Mouse (Mus musculus) liver, embryonic 14.5 days (tissue): Measurements from ENCODE around the gene Slc35c1. TPM values are rescaled to one million over a fixed set of nuclear protein-coding genes. Genes with fewer than 3 reads are reported as not detected.

ENCODE experiments used
- ATAC-seq: fragments of 200-750 bp; cut with Nextera tagmentation; 2 replicates; pipeline ENCODE4 v1.8.0; 2017; ENCODE audit warnings: moderate number of reproducible peaks, mild to moderate bottlenecking, moderate library complexity; ENCODE audit not compliant: insufficient read depth
- DNase-seq, 3 experiments: peaks; one replicate each; pipeline ENCODE4 v3.0.0-alpha.2; 2012 to 2013; ENCODE audit warnings: low read depth in 3 of 3, low spot score in 3 of 3
- H3K27ac ChIP-seq: fragments of 300-500 bp; sonication (generic); 2 replicates; pipeline ENCODE4 v1.5.1; 2014; ENCODE audit warnings: moderate library complexity, mild to moderate bottlenecking, control low read depth, inconsistent platforms
- H3K27me3 ChIP-seq: fragments of 300-500 bp; sonication (generic); 2 replicates; pipeline ENCODE4 v1.6.1; 2014; ENCODE audit warnings: mild to moderate bottlenecking, low read length, moderate library complexity; ENCODE audit not compliant: control insufficient read depth, insufficient read depth
- H3K36me3 ChIP-seq: fragments of 300-500 bp; sonication (generic); replicated peaks from 2 replicates; pipeline ENCODE4 v1.6.1; 2014; ENCODE audit warnings: low read depth; ENCODE audit not compliant: control insufficient read depth, insufficient read depth
- H3K4me1 ChIP-seq, 2 experiments: fragments of 200-500 bp in 1 of 2; fragments of 300-500 bp in 1 of 2; sonication (generic) in 1 of 2; replicated peaks; 2 replicates each; pipeline ENCODE4 v1.6.1; 2012 to 2014; ENCODE audit warnings: antibody characterized with exemption in 1 of 2, inconsistent platforms in 1 of 2, low read length in 1 of 2; ENCODE audit not compliant: control insufficient read depth in 2 of 2, insufficient read depth in 2 of 2
- H3K4me2 ChIP-seq: fragments of 300-500 bp; sonication (generic); 2 replicates; pipeline ENCODE4 v1.6.1; 2014; ENCODE audit warnings: low read depth, mild to moderate bottlenecking, control low read depth, moderate library complexity
- H3K4me3 ChIP-seq, 2 experiments: fragments of 200-500 bp in 1 of 2; fragments of 300-500 bp in 1 of 2; sonication (generic) in 1 of 2; 2 replicates each; pipeline ENCODE4 v1.5.1; 2012 to 2014; ENCODE audit warnings: low read depth in 2 of 2, low read length in 2 of 2, mild to moderate bottlenecking in 2 of 2, control low read depth in 1 of 2, inconsistent platforms in 1 of 2, moderate library complexity in 1 of 2; ENCODE audit not compliant: insufficient read depth in 1 of 2
- H3K9ac ChIP-seq: fragments of 300-500 bp; sonication (generic); replicated peaks from 2 replicates; pipeline ENCODE4 v1.6.1; 2014; ENCODE audit warnings: mild to moderate bottlenecking, control low read depth, moderate library complexity
- H3K9me3 ChIP-seq: fragments of 300-500 bp; sonication (generic); 2 replicates; pipeline ENCODE4 v1.6.1; 2016; ENCODE audit warnings: low read length, mixed read lengths; ENCODE audit not compliant: control insufficient read depth
- CTCF ChIP-seq: IDR thresholded peaks from 2 replicates; pipeline ENCODE4 v1.5.1; 2016; ENCODE audit warnings: antibody characterized with exemption, low read depth, control low read depth
- EP300 ChIP-seq: IDR thresholded peaks from 2 replicates; pipeline ENCODE4 v1.6.1; 2016; ENCODE audit warnings: antibody characterized with exemption, low read depth
- WGBS: fragments of 180-500 bp; shearing (Covaris S2); extraction: QIAGEN DNeasy Blood & Tissue Kit; methylation state at CpG from one replicate; pipeline ENCODE4 v1.1.7; 2014; ENCODE audit not compliant: insufficient replicate concordance; 5-methylcytosine and 5-hydroxymethylcytosine counted together
- polyA plus RNA-seq, 2 experiments: library from polyadenylated mRNA; depleted of rRNA in 1 of 2; stranded (reverse) in 1 of 2; unstranded in 1 of 2; fragments of >200 nt; fragmentation: Nextera tagmentation in 1 of 2; extraction: Ambion mirVana in 1 of 2; gene quantifications; 2 replicates each; pipeline versions ENCODE4 v1.2.1 to v1.2.3; 2012 to 2014

The Slc35c1 gene
- polyA plus RNA-seq, 2 experiments = 7.0 to 9.9 TPM

GRCm38 (mm10) chr2:92408309-92409045 is 51.9 kb downstream of the Slc35c1 start:
- DNase-seq (no peak), ATAC-seq (no peak)
- H3K27ac ChIP-seq = no peak overlapping the region
- no peaks in the 10 kb centered on the region for H3K9me3 ChIP-seq
- no peaks in the 10 kb centered on the region for H3K4me1 ChIP-seq
- H3K9ac ChIP-seq = no peak overlapping the region
- TF ChIP-seq EP300 = no peak
- TF ChIP-seq CTCF = no peak
- WGBS = 82% methylated on average over 18 of the region's 18 CpGs
- no peak overlapping the region for H3K4me2 ChIP-seq
- no peaks in the 10 kb centered on the region for H3K27me3 ChIP-seq
- H3K4me3 ChIP-seq = no peak overlapping the region
- H3K36me3 ChIP-seq = peaks cover 19% of the 10 kb centered on the region

DNA sequence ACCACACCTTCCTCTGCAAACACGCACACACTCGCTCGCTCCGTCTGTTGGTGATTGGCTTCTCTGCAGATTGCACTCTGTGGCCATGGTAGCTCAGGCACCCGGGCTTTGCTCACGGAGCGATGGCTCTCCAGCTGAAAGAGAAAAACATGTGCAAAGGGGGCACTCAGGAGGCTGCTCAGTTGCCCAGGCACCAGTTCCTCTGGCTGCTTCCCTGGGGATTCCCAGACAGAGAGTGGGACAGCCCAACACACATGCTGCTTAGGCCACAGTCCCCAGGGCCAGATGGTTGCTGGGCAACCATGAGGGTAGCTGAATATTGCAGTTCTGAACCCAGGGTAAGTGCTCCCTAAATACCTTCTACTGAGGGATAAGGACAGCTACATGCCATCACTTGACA is 54.7 kb downstream of the Slc35c1 start:
- no peak overlapping the region for H3K4me2 ChIP-seq
- H3K9ac ChIP-seq = no peak overlapping the region
- 83% methylated on average over 7 of the region's 7 CpGs for WGBS
- no peak for ATAC-seq
- H3K4me1 ChIP-seq = peaks cover 0 to 2% of the 10 kb centered on the region in 2 experiments; a peak in 1 of 4 replicates
- H3K36me3 ChIP-seq = peaks cover 6% of the 10 kb centered on the region
- no peaks in the 10 kb centered on the region for H3K9me3 ChIP-seq
- TF ChIP-seq EP300 = no peak
- TF ChIP-seq CTCF = no peak
- peaks cover 8% of the 10 kb centered on the region for H3K27me3 ChIP-seq
- DNase-seq = no peak
- H3K4me3 ChIP-seq = no peak overlapping the region
- no peak overlapping the region for H3K27ac ChIP-seq

- Histone ChIP-seq H3K36me3 (peaks cover 3% of the 10 kb centered on the region), H3K27me3 (peaks cover 13% of the 10 kb centered on the region), H3K9me3 (no peaks in the 10 kb centered on the region), H3K4me2 (no peak overlapping the region), H3K4me1 (peaks cover 0 to 2% of the 10 kb centered on the region in 2 experiments; a peak in 1 of 4 replicates), H3K4me3 (no peak overlapping the region), H3K9ac (no peak overlapping the region), H3K27ac (no peak overlapping the region)
- 75% methylated on average over 6 of the region's 6 CpGs for WGBS
- TF ChIP-seq CTCF (no peak), EP300 (no peak)
- no peak for ATAC-seq
- DNase-seq = no peak
These were observed 55.6 kb downstream of the Slc35c1 start for GRCm38 (mm10) chr2:92404737-92405136.

GRCm38 (mm10) chr2:92403776-92404319 is 56.5 kb downstream of the Slc35c1 start:
- Histone ChIP-seq H3K4me2 (no peak overlapping the region), H3K4me3 (no peak overlapping the region), H3K27me3 (peaks cover 13% of the 10 kb centered on the region), H3K9me3 (no peaks in the 10 kb centered on the region), H3K4me1 (peaks cover 0 to 2% of the 10 kb centered on the region in 2 experiments; a peak in 1 of 4 replicates), H3K27ac (no peak overlapping the region), H3K36me3 (no peaks in the 10 kb centered on the region; the same call in 1 of the 2 replicates), H3K9ac (no peak overlapping the region)
- DNase-seq = no peak
- no peak for ATAC-seq
- WGBS = 79% methylated on average over 5 of the region's 5 CpGs
- no peak for TF ChIP-seq CTCF
- TF ChIP-seq EP300 = no peak

Other genes with a start within 250 kb of the Slc35c1 start
- gene Pex16, start 85.9 kb downstream of the Slc35c1 start, polyA plus RNA-seq (2012; rRNA removed) = 14.8 and 15.5 TPM in 2 replicates
- gene Pex16, start 85.9 kb downstream of the Slc35c1 start, polyA plus RNA-seq (2014; fragmentation: Nextera tagmentation; extraction: Ambion mirVana) = 19.5 and 20.9 TPM in 2 replicates
- gene Large2, start 85.7 kb downstream of the Slc35c1 start, polyA plus RNA-seq (2012; rRNA removed) = 3.1 and 3.2 TPM in 2 replicates
- gene Large2, start 85.7 kb downstream of the Slc35c1 start, polyA plus RNA-seq (2014; fragmentation: Nextera tagmentation; extraction: Ambion mirVana) = 1.9 and 2.3 TPM in 2 replicates
- gene 1700029I15Rik, start 78.0 kb downstream of the Slc35c1 start, polyA plus RNA-seq (2012; rRNA removed) = 0.63 and 1.1 TPM in 2 replicates
- gene 1700029I15Rik, start 78.0 kb downstream of the Slc35c1 start, polyA plus RNA-seq (2014; fragmentation: Nextera tagmentation; extraction: Ambion mirVana) = 0.66 and 0.85 TPM in 2 replicates
- 1.2 TPM in 2 replicates for gene Mapk8ip1, start 59.3 kb downstream of the Slc35c1 start, polyA plus RNA-seq (2012; rRNA removed)
- 0.43 and 0.62 TPM in 2 replicates for gene Mapk8ip1, start 59.3 kb downstream of the Slc35c1 start, polyA plus RNA-seq (2014; fragmentation: Nextera tagmentation; extraction: Ambion mirVana)
- gene Cry2, start 26.5 kb downstream of the Slc35c1 start, polyA plus RNA-seq (2012; rRNA removed) = 5.9 and 6.2 TPM in 2 replicates
- gene Cry2, start 26.5 kb downstream of the Slc35c1 start, polyA plus RNA-seq (2014; fragmentation: Nextera tagmentation; extraction: Ambion mirVana) = 6.0 and 7.2 TPM in 2 replicates
- gene Chst1, start 139.2 kb upstream of the Slc35c1 start, polyA plus RNA-seq (2012; rRNA removed) = 0.13 and 0.22 TPM in 2 replicates
- gene Chst1, start 139.2 kb upstream of the Slc35c1 start, polyA plus RNA-seq (2014; fragmentation: Nextera tagmentation; extraction: Ambion mirVana) = not detected in 2 replicates